Mouse (Mus musculus) brain, adult 2 months (tissue): Measurements from ENCODE around the gene Brip1.
"Not testable (repeated sequence)": the region's sequence is repeated elsewhere in the genome, so short reads cannot be mapped to it uniquely, and the experiment has no call there.

Source experiments
- DNase-seq: peaks from one replicate; pipeline ENCODE4 v3.0.0; 2011; ENCODE audit warnings: low read depth, low spot score

The Brip1 gene

GRCm38 (mm10) chr11:86201037-86201786 is at the start of gene Brip1:
Gene Brip1, minus strand, starts transcription at chr11:86201193.
- DNase-seq, result peak; percentile 97

GRCm38 (mm10) chr11:86232446-86232845 is 31.5 kb upstream of the Brip1 start:
- no peak for DNase-seq

GRCm38 (mm10) chr11:86231781-86232350 is 30.9 kb upstream of the Brip1 start:
- DNase-seq, result no peak

- DNase-seq, result no peak
Observed at GRCm38 (mm10) chr11:86226646-86227180, 25.7 kb upstream of the Brip1 start.

- no peak for DNase-seq
Observed at GRCm38 (mm10) chr11:86225761-86226160, 24.8 kb upstream of the Brip1 start.

- DNase-seq, result no peak
Observed at GRCm38 (mm10) chr11:86211803-86212202, 10.8 kb upstream of the Brip1 start.

GRCm38 (mm10) chr11:86209123-86209522 is 8.1 kb upstream of the Brip1 start:
- DNase-seq, result no peak

GRCm38 (mm10) chr11:86205876-86206275 is 4.9 kb upstream of the Brip1 start:
- no peak for DNase-seq

GRCm38 (mm10) chr11:86205031-86205430 is 4.0 kb upstream of the Brip1 start:
- no peak for DNase-seq

- DNase-seq, result peak; percentile 15
Observed at GRCm38 (mm10) chr11:86201901-86202675, 1.1 kb upstream of the Brip1 start.

- no peak for DNase-seq
Observed at GRCm38 (mm10) chr11:86200460-86201021, 452 bp downstream of the Brip1 start.

- no peak for DNase-seq
Observed at GRCm38 (mm10) chr11:86199733-86200132, 1.3 kb downstream of the Brip1 start.

- not testable (repeated sequence) for DNase-seq
Observed at GRCm38 (mm10) chr11:86185224-86185623, 15.8 kb downstream of the Brip1 start.

GRCm38 (mm10) chr11:86175833-86176232 is 25.2 kb downstream of the Brip1 start:
- DNase-seq, result no peak

- DNase-seq, result peak; percentile 71
Observed at GRCm38 (mm10) chr11:86174173-86174572, 26.8 kb downstream of the Brip1 start.

GRCm38 (mm10) chr11:86170743-86171142 is 30.2 kb downstream of the Brip1 start:
- no peak for DNase-seq

- no peak for DNase-seq
Observed at GRCm38 (mm10) chr11:86160251-86160650, 40.7 kb downstream of the Brip1 start.

- no peak for DNase-seq
Observed at GRCm38 (mm10) chr11:86158950-86159349, 42.0 kb downstream of the Brip1 start.

GRCm38 (mm10) chr11:86155638-86156037 is 45.4 kb downstream of the Brip1 start:
- DNase-seq, result no peak

- DNase-seq, result no peak
Observed at GRCm38 (mm10) chr11:86131324-86131723, 69.7 kb downstream of the Brip1 start.

- no peak for DNase-seq
Observed at GRCm38 (mm10) chr11:86117078-86117869, 83.7 kb downstream of the Brip1 start.
